Mouse (Mus musculus) liver, embryonic 14.5 days (tissue): ENCODE results near the gene Olfr157. TPM values are rescaled to one million over a fixed set of nuclear protein-coding genes. Genes with fewer than 3 reads are reported as not detected.
A peak's percentile ranks its signal among the peaks of the same experiment; 100 is the strongest.

ENCODE experiments used
- ATAC-seq: fragments of 200-750 bp; cut with Nextera tagmentation; 2 replicates; pipeline ENCODE4 v1.8.0; 2017; ENCODE audit warnings: moderate number of reproducible peaks, mild to moderate bottlenecking, moderate library complexity; ENCODE audit not compliant: insufficient read depth
- DNase-seq, 3 experiments: peaks; one replicate each; pipeline ENCODE4 v3.0.0-alpha.2; 2012 to 2013; ENCODE audit warnings: low read depth in 3 of 3, low spot score in 3 of 3
- H3K27ac ChIP-seq: fragments of 300-500 bp; sonication (generic); 2 replicates; pipeline ENCODE4 v1.5.1; 2014; ENCODE audit warnings: moderate library complexity, mild to moderate bottlenecking, control low read depth, inconsistent platforms
- H3K27me3 ChIP-seq: fragments of 300-500 bp; sonication (generic); 2 replicates; pipeline ENCODE4 v1.6.1; 2014; ENCODE audit warnings: mild to moderate bottlenecking, low read length, moderate library complexity; ENCODE audit not compliant: control insufficient read depth, insufficient read depth
- H3K36me3 ChIP-seq: fragments of 300-500 bp; sonication (generic); replicated peaks from 2 replicates; pipeline ENCODE4 v1.6.1; 2014; ENCODE audit warnings: low read depth; ENCODE audit not compliant: control insufficient read depth, insufficient read depth
- H3K4me1 ChIP-seq, 2 experiments: fragments of 200-500 bp in 1 of 2; fragments of 300-500 bp in 1 of 2; sonication (generic) in 1 of 2; replicated peaks; 2 replicates each; pipeline ENCODE4 v1.6.1; 2012 to 2014; ENCODE audit warnings: antibody characterized with exemption in 1 of 2, inconsistent platforms in 1 of 2, low read length in 1 of 2; ENCODE audit not compliant: control insufficient read depth in 2 of 2, insufficient read depth in 2 of 2
- H3K4me2 ChIP-seq: fragments of 300-500 bp; sonication (generic); 2 replicates; pipeline ENCODE4 v1.6.1; 2014; ENCODE audit warnings: low read depth, mild to moderate bottlenecking, control low read depth, moderate library complexity
- H3K4me3 ChIP-seq, 2 experiments: fragments of 200-500 bp in 1 of 2; fragments of 300-500 bp in 1 of 2; sonication (generic) in 1 of 2; 2 replicates each; pipeline ENCODE4 v1.5.1; 2012 to 2014; ENCODE audit warnings: low read depth in 2 of 2, low read length in 2 of 2, mild to moderate bottlenecking in 2 of 2, control low read depth in 1 of 2, inconsistent platforms in 1 of 2, moderate library complexity in 1 of 2; ENCODE audit not compliant: insufficient read depth in 1 of 2
- H3K9ac ChIP-seq: fragments of 300-500 bp; sonication (generic); replicated peaks from 2 replicates; pipeline ENCODE4 v1.6.1; 2014; ENCODE audit warnings: mild to moderate bottlenecking, control low read depth, moderate library complexity
- H3K9me3 ChIP-seq: fragments of 300-500 bp; sonication (generic); 2 replicates; pipeline ENCODE4 v1.6.1; 2016; ENCODE audit warnings: low read length, mixed read lengths; ENCODE audit not compliant: control insufficient read depth
- CTCF ChIP-seq: IDR thresholded peaks from 2 replicates; pipeline ENCODE4 v1.5.1; 2016; ENCODE audit warnings: antibody characterized with exemption, low read depth, control low read depth
- EP300 ChIP-seq: IDR thresholded peaks from 2 replicates; pipeline ENCODE4 v1.6.1; 2016; ENCODE audit warnings: antibody characterized with exemption, low read depth
- WGBS: fragments of 180-500 bp; shearing (Covaris S2); extraction: QIAGEN DNeasy Blood & Tissue Kit; methylation state at CpG from one replicate; pipeline ENCODE4 v1.1.7; 2014; ENCODE audit not compliant: insufficient replicate concordance; 5-methylcytosine and 5-hydroxymethylcytosine counted together
- polyA plus RNA-seq, 2 experiments: library from polyadenylated mRNA; depleted of rRNA in 1 of 2; stranded (reverse) in 1 of 2; unstranded in 1 of 2; fragments of >200 nt; fragmentation: Nextera tagmentation in 1 of 2; extraction: Ambion mirVana in 1 of 2; gene quantifications; 2 replicates each; pipeline versions ENCODE4 v1.2.1 to v1.2.3; 2012 to 2014

Olfr157 gene
- polyA plus RNA-seq, 2 experiments: not detected

- no peak for DNase-seq
- H3K9me3 ChIP-seq: no peaks in the 10 kb centered on the region
- WGBS: 20% methylated on average over 4 of the region's 4 CpGs
Measured at GRCm38 (mm10) chr4:43834749-43835148, 5.3 kb downstream of the Olfr157 start.

DNA sequence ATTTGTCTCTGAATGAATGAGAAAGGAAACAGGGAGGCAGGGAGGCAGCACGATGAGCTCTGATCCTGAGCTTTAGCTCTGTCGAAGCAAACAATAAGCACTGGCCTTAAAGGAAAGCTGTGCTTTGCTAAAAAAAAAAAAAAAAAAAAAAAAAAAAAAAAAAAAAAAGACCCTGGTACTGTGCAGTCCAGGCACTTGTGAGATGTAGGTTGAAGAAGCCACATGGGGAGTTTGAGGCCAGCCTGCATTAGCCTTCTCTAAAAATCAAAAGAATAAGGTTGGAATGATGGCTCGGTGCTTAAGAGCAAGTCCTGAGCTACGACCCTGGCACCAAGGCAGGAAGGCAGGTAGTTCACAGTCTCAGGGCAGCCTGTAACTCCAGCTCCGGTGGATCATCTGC lies 6.2 kb downstream of the Olfr157 start:
- no peaks in the 10 kb centered on the region for H3K9me3 ChIP-seq
- no peaks in the 10 kb centered on the region for H3K4me1 ChIP-seq
- 52% methylated on average over 5 of the region's 5 CpGs for WGBS
- no peak for TF ChIP-seq EP300
- no peak for TF ChIP-seq CTCF
- ATAC-seq: no peak
- DNase-seq: no peak
- H3K4me3 ChIP-seq: no peak overlapping the region
- no peak overlapping the region for H3K9ac ChIP-seq
- no peak overlapping the region for H3K4me2 ChIP-seq
- H3K36me3 ChIP-seq: no peaks in the 10 kb centered on the region
- H3K27ac ChIP-seq: no peak overlapping the region
- no peaks in the 10 kb centered on the region for H3K27me3 ChIP-seq

More at GRCm38 (mm10) chr4:43834749-43835148, 5.3 kb downstream of the Olfr157 start:
- no peak for ATAC-seq
- TF ChIP-seq CTCF: no peak
- no peak for TF ChIP-seq EP300
- Histone ChIP-seq H3K36me3 (no peaks in the 10 kb centered on the region), H3K27me3 (no peaks in the 10 kb centered on the region), H3K9ac (no peak overlapping the region), H3K4me1 (no peaks in the 10 kb centered on the region), H3K4me3 (no peak overlapping the region), H3K4me2 (no peak overlapping the region), H3K27ac (no peak overlapping the region)

DNA sequence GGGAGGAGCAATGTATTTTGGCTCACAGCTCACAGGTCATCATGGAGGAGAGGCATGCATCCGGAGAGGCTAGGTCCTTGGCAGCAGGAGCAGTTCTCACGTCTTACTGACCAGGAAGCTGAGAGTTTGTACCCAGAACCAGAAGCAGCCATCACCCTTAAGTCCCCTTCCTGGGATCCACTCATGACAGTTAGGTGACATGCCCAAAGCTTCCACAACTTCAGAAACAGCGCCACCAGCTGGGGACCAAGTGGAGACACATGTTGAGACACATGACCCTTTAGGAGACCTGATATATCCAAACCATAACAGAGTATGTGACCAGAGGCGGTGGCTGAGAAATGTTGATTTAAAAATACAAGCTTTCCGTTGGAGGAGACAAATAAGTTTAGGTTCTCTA lies 8.0 kb downstream of the Olfr157 start:
- WGBS: 55% methylated on average over 5 of the region's 5 CpGs
- no peak overlapping the region for H3K27ac ChIP-seq
- no peaks in the 10 kb centered on the region for H3K27me3 ChIP-seq
- no peak for ATAC-seq
- H3K9me3 ChIP-seq: no peaks in the 10 kb centered on the region
- no peak overlapping the region for H3K9ac ChIP-seq
- no peak for DNase-seq
- H3K36me3 ChIP-seq: no peaks in the 10 kb centered on the region
- no peaks in the 10 kb centered on the region for H3K4me1 ChIP-seq
- no peak overlapping the region for H3K4me3 ChIP-seq
- no peak overlapping the region for H3K4me2 ChIP-seq
- TF ChIP-seq CTCF (peak; percentile 16; the same call in 1 of the 2 replicates), EP300 (no peak)

DNA sequence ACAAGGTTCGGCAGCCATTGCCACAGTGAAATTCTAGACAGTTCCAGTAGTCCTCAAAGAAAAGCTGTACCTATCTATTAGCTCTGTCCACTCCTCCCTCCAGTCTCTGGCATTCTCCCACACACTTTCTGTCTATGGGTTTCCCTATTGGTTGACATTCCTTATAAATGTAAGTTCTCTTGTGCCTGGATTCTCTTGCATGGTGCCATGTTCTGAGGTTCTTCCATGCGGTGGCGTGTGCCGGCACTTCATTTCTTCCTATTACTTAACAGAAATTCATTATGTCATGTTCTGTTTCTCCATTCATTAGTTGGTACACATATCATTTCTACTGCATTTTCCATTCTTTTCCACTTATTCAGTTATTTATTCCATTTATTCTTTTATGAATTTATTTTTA lies 11.2 kb downstream of the Olfr157 start:
- Histone ChIP-seq H3K36me3 (no peaks in the 10 kb centered on the region), H3K9ac (no peak overlapping the region), H3K4me1 (no peaks in the 10 kb centered on the region), H3K4me2 (no peak overlapping the region), H3K9me3 (no peaks in the 10 kb centered on the region), H3K27me3 (no peaks in the 10 kb centered on the region), H3K4me3 (no peak overlapping the region), H3K27ac (no peak overlapping the region)
- DNase-seq (no peak), ATAC-seq (no peak)
- TF ChIP-seq EP300 (no peak), CTCF (no peak)
- WGBS: 81% methylated on average over 4 of the region's 4 CpGs

DNA sequence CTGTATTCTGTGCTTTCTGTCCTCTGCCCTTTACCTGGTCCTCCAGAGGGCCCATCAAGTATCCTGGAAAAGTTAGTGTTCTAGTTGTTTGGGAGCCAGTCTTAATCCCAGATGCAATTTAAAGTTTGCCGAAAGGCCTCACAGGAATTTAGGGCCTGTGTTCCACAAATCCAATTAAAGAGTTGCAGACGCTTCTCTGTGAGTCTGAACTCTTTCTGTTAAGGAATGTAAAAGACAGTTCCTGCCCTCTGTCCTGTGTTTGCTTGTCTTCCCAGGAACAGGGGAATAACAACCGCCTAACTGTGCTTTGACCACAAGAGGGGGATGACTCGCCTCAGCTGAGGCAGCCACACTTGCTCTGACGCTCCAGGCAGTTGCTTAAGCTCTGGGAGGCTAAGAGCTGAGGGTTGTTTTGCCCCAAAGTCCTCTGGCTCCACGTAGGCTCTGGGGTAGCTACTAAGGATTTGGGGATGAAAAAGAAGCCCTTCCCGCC lies 16.1 kb downstream of the Olfr157 start, which contains the start of gene Olfr156:
TSS of gene Olfr156 (minus strand) at position 51 of the 493 bp plus-strand sequence.
- H3K9ac ChIP-seq: no peak within 1 kb of the TSS
- H3K36me3 ChIP-seq: no peaks in the 10 kb centered on the region
- H3K27me3 ChIP-seq: no peaks in the 10 kb centered on the region
- ATAC-seq (no peak), DNase-seq (no peak)
- H3K4me3 ChIP-seq: no peak within 1 kb of the TSS
- H3K9me3 ChIP-seq: no peaks in the 10 kb centered on the region
- WGBS: 26% methylated on average over 7 of the region's 7 CpGs
- H3K4me2 ChIP-seq: no peak within 1 kb of the TSS
- no peak within 1 kb of the TSS for H3K27ac ChIP-seq
- no peaks in the 10 kb centered on the region for H3K4me1 ChIP-seq
- TF ChIP-seq CTCF: peak; percentile 60
- TF ChIP-seq EP300: no peak
